Mouse (Mus musculus) mammary gland, adult 2 months (tissue): ENCODE results near the gene Dxo. TPM values are rescaled to one million over a fixed set of nuclear protein-coding genes. Genes with fewer than 3 reads are reported as not detected.

Experiments used
- polyA plus RNA-seq: library from polyadenylated mRNA; depleted of rRNA; stranded (reverse); fragments of >200 nt; gene quantifications from 2 replicates; pipeline ENCODE4 v1.2.3, GENCODE M21; 2012; ENCODE audit warnings: low replicate concordance; rRNA removed

The Dxo gene
- polyA plus RNA-seq, result 72.8 and 80.9 TPM in 2 replicates

GRCm38 (mm10) chr17:34836856-34837221, at the start of gene Dxo, which contains the start of gene Stk19:
Gene Dxo (plus strand): TSS chr17:34837019.
Gene Stk19 (minus strand): TSS chr17:34836945.

GRCm38 (mm10) chr17:34804301-34804700, 32.5 kb upstream of the Dxo start, which contains the start of gene Cyp21a1:
Gene Cyp21a1 (minus strand): TSS chr17:34804561.

GRCm38 (mm10) chr17:34849722-34850516, 13.1 kb downstream of the Dxo start, which contains the start of the genes Skiv2l and Nelfe:
Gene Skiv2l (minus strand): TSS chr17:34850210.
Gene Nelfe (plus strand): TSS chr17:34850391.

GRCm38 (mm10) chr17:34862416-34863081, 25.7 kb downstream of the Dxo start, which contains the start of gene Cfb:
Gene Cfb (minus strand): TSS chr17:34862518.

GRCm38 (mm10) chr17:34879336-34879879, 42.6 kb downstream of the Dxo start, which contains the start of gene Zbtb12:
Gene Zbtb12 (plus strand): TSS chr17:34879483.

GRCm38 (mm10) chr17:34881683-34882310, 45.0 kb downstream of the Dxo start, which contains the start of gene Gm20547:
Gene Gm20547 (minus strand): TSS chr17:34882042.

Other genes starting within 250 kb of the Dxo start
- 36.4 and 82.7 TPM in 2 replicates for gene Gpsm3, start 247.2 kb upstream of the Dxo start, polyA plus RNA-seq
- 51.4 and 73.4 TPM in 2 replicates for gene Pbx2, start 245.8 kb upstream of the Dxo start, polyA plus RNA-seq
- 3.5 and 7.0 TPM in 2 replicates for gene Ager, start 239.2 kb upstream of the Dxo start, polyA plus RNA-seq
- 70.5 and 113 TPM in 2 replicates for gene Rnf5, start 233.3 kb upstream of the Dxo start, polyA plus RNA-seq
- gene Agpat1, start 232.8 kb upstream of the Dxo start, polyA plus RNA-seq, result 298 and 323 TPM in 2 replicates
- gene Egfl8, start 221.0 kb upstream of the Dxo start, polyA plus RNA-seq, result 5.0 and 5.6 TPM in 2 replicates
- 45.7 and 50.6 TPM in 2 replicates for gene Ppt2, start 208.5 kb upstream of the Dxo start, polyA plus RNA-seq
- gene Prrt1, start 207.5 kb upstream of the Dxo start, polyA plus RNA-seq, result 16.4 and 33.2 TPM in 2 replicates
- gene Fkbpl, start 192.3 kb upstream of the Dxo start, polyA plus RNA-seq, result 4.5 and 7.3 TPM in 2 replicates
- 70.2 and 126 TPM in 2 replicates for gene Atf6b, start 189.9 kb upstream of the Dxo start, polyA plus RNA-seq
- 74.4 and 107 TPM in 2 replicates for gene Tnxb, start 166.5 kb upstream of the Dxo start, polyA plus RNA-seq
- gene C4b, start 93.1 kb upstream of the Dxo start, polyA plus RNA-seq, result 184 and 192 TPM in 2 replicates
- gene Cyp21a1, start 32.5 kb upstream of the Dxo start, polyA plus RNA-seq, result 0.11 and 0.60 TPM in 2 replicates
- 48.6 and 50.3 TPM in 2 replicates for gene Stk19, start 74 bp upstream of the Dxo start, polyA plus RNA-seq
- gene Skiv2l, start 13.2 kb downstream of the Dxo start, polyA plus RNA-seq, result 77.4 and 105 TPM in 2 replicates
- gene Nelfe, start 13.4 kb downstream of the Dxo start, polyA plus RNA-seq, result 18.7 and 20.6 TPM in 2 replicates
- gene Cfb, start 25.5 kb downstream of the Dxo start, polyA plus RNA-seq, result 70.0 and 71.7 TPM in 2 replicates
- gene Zbtb12, start 42.5 kb downstream of the Dxo start, polyA plus RNA-seq, result 13.1 and 14.3 TPM in 2 replicates
- 0.06 and 0.07 TPM in 2 replicates for gene Gm20547, start 45.0 kb downstream of the Dxo start, polyA plus RNA-seq
- 46.9 and 64.7 TPM in 2 replicates for gene C2, start 61.2 kb downstream of the Dxo start, polyA plus RNA-seq
- 189 and 339 TPM in 2 replicates for gene Ehmt2, start 61.5 kb downstream of the Dxo start, polyA plus RNA-seq
- gene Slc44a4, start 77.4 kb downstream of the Dxo start, polyA plus RNA-seq, result 7.4 and 9.2 TPM in 2 replicates
- gene Neu1, start 94.2 kb downstream of the Dxo start, polyA plus RNA-seq, result 48.4 and 54.9 TPM in 2 replicates
- gene Hspa1b, start 122.2 kb downstream of the Dxo start, polyA plus RNA-seq, result 43.1 and 146 TPM in 2 replicates
- 0.30 TPM in 1 of 2 replicates, not detected in the other for gene Gm20481, start 132.9 kb downstream of the Dxo start, polyA plus RNA-seq
- 17.7 and 42.4 TPM in 2 replicates for gene Hspa1a, start 135.1 kb downstream of the Dxo start, polyA plus RNA-seq
- 0.30 and 3.0 TPM in 2 replicates for gene Hspa1l, start 135.7 kb downstream of the Dxo start, polyA plus RNA-seq
- gene Lsm2, start 144.8 kb downstream of the Dxo start, polyA plus RNA-seq, result 75.4 and 108 TPM in 2 replicates
- 197 and 475 TPM in 2 replicates for gene Vars, start 164.0 kb downstream of the Dxo start, polyA plus RNA-seq
- gene Vwa7, start 179.6 kb downstream of the Dxo start, polyA plus RNA-seq, result 1.4 and 3.9 TPM in 2 replicates
- gene Sapcd1, start 191.0 kb downstream of the Dxo start, polyA plus RNA-seq, result 1.7 and 2.0 TPM in 2 replicates
- 4.2 and 4.8 TPM in 2 replicates for gene Msh5, start 209.7 kb downstream of the Dxo start, polyA plus RNA-seq
- gene Clic1, start 212.9 kb downstream of the Dxo start, polyA plus RNA-seq, result 110 and 121 TPM in 2 replicates
- gene Ddah2, start 222.0 kb downstream of the Dxo start, polyA plus RNA-seq, result 58.1 and 90.9 TPM in 2 replicates
- gene Ly6g6c, start 228.4 kb downstream of the Dxo start, polyA plus RNA-seq, result 1.5 and 25.2 TPM in 2 replicates
- gene Mpig6b, start 229.2 kb downstream of the Dxo start, polyA plus RNA-seq, result 0.67 and 0.80 TPM in 2 replicates
- 5.7 and 9.0 TPM in 2 replicates for gene Ly6g6e, start 239.9 kb downstream of the Dxo start, polyA plus RNA-seq
- 1.1 and 2.2 TPM in 2 replicates for gene Ly6g6d, start 241.0 kb downstream of the Dxo start, polyA plus RNA-seq
- gene Ly6g6f, start 248.6 kb downstream of the Dxo start, polyA plus RNA-seq, result 0.19 TPM in 1 of 2 replicates, not detected in the other